Mouse (Mus musculus) urinary bladder, postnatal 4 days (tissue): Measurements from ENCODE around the gene Robo1.

Experiments used
- DNase-seq, 2 experiments: peaks; one replicate each; pipeline ENCODE4 v3.0.0; 2021 to 2022; ENCODE audit warnings: low spot score in 2 of 2

Gene Robo1

GRCm38 (mm10) chr16:72934908-72935307 lies 626.8 kb downstream of the Robo1 start:
- DNase-seq: no peak

- DNase-seq: no peak
Observed at GRCm38 (mm10) chr16:72937183-72937582, 629.1 kb downstream of the Robo1 start.

- DNase-seq: no peak
Observed at GRCm38 (mm10) chr16:72939862-72940261, 631.8 kb downstream of the Robo1 start.

GRCm38 (mm10) chr16:72940786-72941185 lies 632.7 kb downstream of the Robo1 start:
- no peak for DNase-seq

GRCm38 (mm10) chr16:72944403-72944802 lies 636.3 kb downstream of the Robo1 start:
- no peak for DNase-seq

GRCm38 (mm10) chr16:72951969-72952368 lies 643.9 kb downstream of the Robo1 start:
- DNase-seq: no peak

GRCm38 (mm10) chr16:72959018-72959702 lies 651.1 kb downstream of the Robo1 start:
- no peak for DNase-seq

GRCm38 (mm10) chr16:72959823-72960222 lies 651.7 kb downstream of the Robo1 start:
- no peak for DNase-seq

GRCm38 (mm10) chr16:72963782-72964181 lies 655.7 kb downstream of the Robo1 start:
- DNase-seq: no peak

GRCm38 (mm10) chr16:72967509-72967908 lies 659.4 kb downstream of the Robo1 start:
- DNase-seq: no peak

- no peak for DNase-seq
Observed at GRCm38 (mm10) chr16:72969990-72970389, 661.9 kb downstream of the Robo1 start.

- no peak for DNase-seq
Observed at GRCm38 (mm10) chr16:72973685-72974084, 665.6 kb downstream of the Robo1 start.

GRCm38 (mm10) chr16:72974681-72975080 lies 666.6 kb downstream of the Robo1 start:
- no peak for DNase-seq

GRCm38 (mm10) chr16:72976849-72977576 lies 668.9 kb downstream of the Robo1 start:
- no peak for DNase-seq

GRCm38 (mm10) chr16:72979407-72980219 lies 671.5 kb downstream of the Robo1 start:
- DNase-seq: peak; percentile 30 to 73

GRCm38 (mm10) chr16:72990376-72991167 lies 682.5 kb downstream of the Robo1 start:
- DNase-seq: no peak

- no peak for DNase-seq
Observed at GRCm38 (mm10) chr16:72993189-72993588, 685.1 kb downstream of the Robo1 start.

GRCm38 (mm10) chr16:72993594-72993993 lies 685.5 kb downstream of the Robo1 start:
- no peak for DNase-seq

- DNase-seq: no peak
Observed at GRCm38 (mm10) chr16:72995251-72995954, 687.3 kb downstream of the Robo1 start.

GRCm38 (mm10) chr16:72995955-72996535 lies 687.9 kb downstream of the Robo1 start:
- no peak for DNase-seq

- no peak for DNase-seq
Observed at GRCm38 (mm10) chr16:72998677-72999076, 690.6 kb downstream of the Robo1 start.
